Mouse (Mus musculus): ENCODE measurements around the gene Hps5. TPM values are rescaled to one million over a fixed set of nuclear protein-coding genes. Genes with fewer than 3 reads are reported as not detected.

The Hps5 gene
- total and polyA plus RNA-seq, 3 experiments: 17.8 to 26.0 (median 20.8) TPM

GRCm38 (mm10) chr7:46829911-46830310 is 34.0 kb upstream of the Hps5 start:
- no peaks in the 10 kb centered on the region for H3K9me3 ChIP-seq (replicated peaks; ENCODE audit: low read length)
- in situ Hi-C loops (cut with MboI; ENCODE audit: low pct_ligation_motif_present, low pct_unique_long_range_greater_than_20kb, low sequenced_read_pairs): no loop called here
- H3K27me3 ChIP-seq (replicated peaks): no peaks in the 10 kb centered on the region
- no peak for DNase-seq (ENCODE audit: extremely low read depth)
- peaks cover 2 to 23% of the 10 kb centered on the region in 2 experiments; a peak in 2 of 4 replicates for H3K4me1 ChIP-seq (ENCODE audit: control insufficient read depth in 1 of 2, insufficient read depth in 2 of 2)
- H3K9ac ChIP-seq (ENCODE audit: insufficient read depth, low read depth): no peak overlapping the region
- no peak overlapping the region for H3K4me3 ChIP-seq (replicated peaks in 1 of 3; ENCODE audit: low read depth in 2 of 3, low read length in 2 of 3, poor library complexity in 1 of 3)
- no peak for TF ChIP-seq MAX (IDR thresholded peaks at IDR 0.05; ENCODE audit: low read length)
- no peak for TF ChIP-seq ZC3H11A (IDR thresholded peaks at IDR 0.05; ENCODE audit: low read depth, low read length)
- TF ChIP-seq ZMIZ1 (IDR thresholded peaks at IDR 0.05; ENCODE audit: low read depth, low read length): no peak
- TF ChIP-seq JUND (conservative IDR thresholded peaks at IDR 0.05; ENCODE audit: low read depth, low read length): no peak
- no peak for TF ChIP-seq NELFE (IDR thresholded peaks at IDR 0.05; ENCODE audit: low read depth, low read length)
- no peak for TF ChIP-seq RAD21 (IDR thresholded peaks at IDR 0.05; ENCODE audit: low read depth, low read length)
- no peak for TF ChIP-seq IRF4 (IDR thresholded peaks at IDR 0.05; ENCODE audit: low read depth, low read length)
- no peak for TF ChIP-seq SMC3 (IDR thresholded peaks at IDR 0.05; ENCODE audit: low read depth, low read length)
- no peak for TF ChIP-seq EP300 (IDR thresholded peaks at IDR 0.05; ENCODE audit: low read length)
- no peak for TF ChIP-seq USF2 (conservative IDR thresholded peaks at IDR 0.05; ENCODE audit: low read depth, low read length)
- no peak for TF ChIP-seq POLR2AphosphoS2 (IDR thresholded peaks at IDR 0.05; ENCODE audit: low read depth, low read length)
- no peak for TF ChIP-seq SIN3A (IDR thresholded peaks at IDR 0.05; ENCODE audit: low read length)
- no peak for TF ChIP-seq MAZ (IDR thresholded peaks at IDR 0.05; ENCODE audit: low read depth, low read length)
- TF ChIP-seq MEF2A (IDR thresholded peaks at IDR 0.05; ENCODE audit: borderline replicate concordance, low read depth, low read length): no peak
- no peak for TF ChIP-seq HCFC1 (IDR thresholded peaks at IDR 0.05; ENCODE audit: low read depth, low read length)
- TF ChIP-seq BHLHE40 (IDR thresholded peaks at IDR 0.05; ENCODE audit: low read depth, low read length): no peak
- no peak for TF ChIP-seq ZKSCAN1 (IDR thresholded peaks at IDR 0.05; ENCODE audit: borderline replicate concordance, low read depth, low read length)
- no peak for TF ChIP-seq RCOR1 (conservative IDR thresholded peaks at IDR 0.05; ENCODE audit: low read depth, low read length)
- no peak for TF ChIP-seq POLR2A (IDR thresholded peaks at IDR 0.05; ENCODE audit: low read depth, low read length)
- no peak overlapping the region for H3K4me2 ChIP-seq (ENCODE audit: insufficient read depth, low read depth, poor library complexity, severe bottlenecking)
- H3K27ac ChIP-seq (ENCODE audit: insufficient read depth, low read depth): no peak overlapping the region
- peaks cover 0 to 20% of the 10 kb centered on the region in 2 experiments for H3K36me3 ChIP-seq (replicated peaks in 1 of 2; ENCODE audit: control insufficient read depth in 1 of 2, insufficient read depth in 1 of 2, low read length in 1 of 2)
- H3K79me2 ChIP-seq (replicated peaks; ENCODE audit: control insufficient read depth, extremely low read depth, insufficient read depth, poor library complexity, severe bottlenecking): no peaks in the 10 kb centered on the region
- dilution Hi-C loops (cut with MboI; ENCODE audit: extremely low pct_ligation_motif_present, extremely low pct_unique_long_range_greater_than_20kb, low sequenced_read_pairs): no loop called here

- peaks cover 7 to 37% of the 10 kb centered on the region in 2 experiments for H3K36me3 ChIP-seq (replicated peaks in 1 of 2; ENCODE audit: control insufficient read depth in 1 of 2, insufficient read depth in 1 of 2, low read length in 1 of 2)
- in situ Hi-C loops (cut with MboI; ENCODE audit: low pct_ligation_motif_present, low pct_unique_long_range_greater_than_20kb, low sequenced_read_pairs) (no loop called here), dilution Hi-C loops (cut with MboI; ENCODE audit: extremely low pct_ligation_motif_present, extremely low pct_unique_long_range_greater_than_20kb, low sequenced_read_pairs) (no loop called here)
- H3K79me2 ChIP-seq (replicated peaks; ENCODE audit: control insufficient read depth, extremely low read depth, insufficient read depth, poor library complexity, severe bottlenecking): no peaks in the 10 kb centered on the region
- no peaks in the 10 kb centered on the region for H3K27me3 ChIP-seq (replicated peaks)
- no peak for DNase-seq (ENCODE audit: extremely low read depth)
- H3K27ac ChIP-seq (ENCODE audit: insufficient read depth, low read depth): no peak overlapping the region
- H3K9me3 ChIP-seq (replicated peaks; ENCODE audit: low read length): no peaks in the 10 kb centered on the region
- no peak overlapping the region for H3K9ac ChIP-seq (ENCODE audit: insufficient read depth, low read depth)
- peaks cover 2 to 14% of the 10 kb centered on the region in 2 experiments; a peak in 2 of 4 replicates for H3K4me1 ChIP-seq (ENCODE audit: control insufficient read depth in 1 of 2, insufficient read depth in 2 of 2)
- H3K4me2 ChIP-seq (ENCODE audit: insufficient read depth, low read depth, poor library complexity, severe bottlenecking): no peak overlapping the region
- H3K4me3 ChIP-seq (replicated peaks in 1 of 3; ENCODE audit: low read depth in 2 of 3, low read length in 2 of 3, poor library complexity in 1 of 3): no peak overlapping the region
- TF ChIP-seq EP300 (IDR thresholded peaks at IDR 0.05; ENCODE audit: low read length) (no peak), CHD1 (IDR thresholded peaks at IDR 0.05; ENCODE audit: low read depth, low read length) (no peak), TBP (conservative IDR thresholded peaks at IDR 0.05; ENCODE audit: low read depth, low read length) (no peak), USF2 (conservative IDR thresholded peaks at IDR 0.05; ENCODE audit: low read depth, low read length) (no peak), ZNF384 (IDR thresholded peaks at IDR 0.05; ENCODE audit: low read depth, low read length) (no peak)
Observed at GRCm38 (mm10) chr7:46827803-46828184, 31.9 kb upstream of the Hps5 start.
